Mouse (Mus musculus) adrenal gland, adult 10 weeks (tissue): ENCODE results near the gene Vmn1r209. TPM values are rescaled to one million over a fixed set of nuclear protein-coding genes. Genes with fewer than 3 reads are reported as not detected.

ENCODE experiments used
- polyA plus RNA-seq: library from polyadenylated mRNA; stranded (reverse); fragments of 350-450 nt; fragmentation: Illumina TruSeq; extraction: RNeasy Lipid Tissue Mini Kit (QIAGEN cat#74804); gene quantifications from one replicate; pipeline ENCODE4 v1.2.3, GENCODE M21; 2014; ENCODE audit warnings: low read depth, low replicate concordance

Vmn1r209 gene
- polyA plus RNA-seq: not detected

DNA sequence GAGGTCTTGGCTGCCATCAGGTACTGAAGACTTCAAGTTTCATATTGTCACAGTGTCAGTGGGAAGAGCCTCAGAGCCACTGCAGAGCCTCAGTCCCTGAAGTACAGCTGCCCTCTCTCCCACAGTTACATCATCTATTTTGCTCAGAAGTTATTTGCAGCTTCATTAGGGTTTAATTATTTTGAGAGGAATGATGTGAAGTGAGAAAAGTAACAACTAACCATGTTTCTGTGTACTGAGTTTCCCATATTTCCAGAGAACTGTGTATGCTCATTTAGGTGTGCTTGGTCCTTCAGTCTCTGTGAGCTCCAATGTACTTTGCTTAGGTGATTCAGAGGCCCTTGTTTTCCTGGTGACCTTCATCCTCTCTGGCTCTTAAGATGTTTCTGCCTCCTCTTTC lies at the start of gene Vmn1r209:
Vmn1r209 (minus strand) TSS at position 101 of the 400 bp plus-strand sequence.

DNA sequence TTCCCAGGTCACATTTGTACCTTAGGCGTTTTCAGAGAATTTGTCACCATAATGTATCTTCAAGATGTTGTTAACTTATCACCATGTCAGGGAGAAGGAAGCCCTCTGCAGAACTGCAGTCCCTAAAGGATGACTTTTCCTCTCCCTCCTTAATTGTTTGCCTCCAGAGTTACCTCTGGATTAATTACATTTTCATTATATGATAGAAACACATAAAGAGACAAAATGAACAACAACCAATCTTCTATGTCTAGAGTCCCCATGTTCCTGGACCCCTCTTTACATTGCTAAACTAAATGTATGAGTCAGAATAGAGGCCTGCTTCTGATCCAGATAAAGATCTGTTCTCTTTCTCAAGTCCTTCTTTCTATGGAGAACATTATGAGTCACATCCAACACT lies 48.0 kb upstream of the Vmn1r209 start, which contains the start of gene Vmn1r211:
Vmn1r211 (minus strand) TSS at position 101 of the 400 bp plus-strand sequence.

DNA sequence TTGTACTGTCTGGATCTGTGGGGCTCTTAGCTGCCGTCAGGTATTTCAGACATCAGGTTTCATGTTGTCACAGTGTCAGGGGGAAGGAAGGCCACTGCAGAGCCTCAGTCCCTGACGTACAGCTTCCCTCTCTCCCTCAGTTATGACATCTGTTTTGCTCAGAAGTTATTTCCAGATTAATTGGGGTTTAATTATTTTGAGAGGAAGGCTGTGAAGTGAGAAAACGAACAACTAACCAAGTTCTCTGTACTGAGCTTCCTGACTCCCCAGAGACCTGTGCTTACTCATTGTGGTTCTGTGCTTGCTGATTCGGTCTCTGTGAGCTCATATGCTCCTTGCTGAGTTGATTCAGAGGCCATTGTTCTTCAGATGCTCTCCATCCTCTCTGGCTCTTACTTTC lies 21.8 kb upstream of the Vmn1r209 start, which contains the start of gene Vmn1r210:
Vmn1r210 (minus strand) TSS at position 101 of the 400 bp plus-strand sequence.

DNA sequence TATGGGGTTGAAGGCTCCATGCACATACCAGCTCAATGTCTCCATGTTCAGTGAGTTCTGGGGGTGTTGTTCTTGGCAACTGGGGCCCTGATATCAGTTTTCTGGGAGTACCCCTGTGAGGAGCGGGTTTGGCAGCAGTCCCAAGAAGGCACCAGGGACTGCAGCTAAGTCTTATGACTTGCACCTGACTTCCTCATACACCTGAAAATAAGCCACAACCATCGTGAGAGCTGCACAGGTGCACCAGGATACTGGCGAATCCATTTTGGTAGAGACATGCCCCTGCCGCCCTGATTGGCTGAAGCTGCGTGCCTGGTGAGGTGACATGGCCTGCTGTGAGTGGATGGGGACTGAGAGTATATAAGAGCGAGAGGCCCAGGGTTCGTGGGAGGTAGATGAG lies 32.2 kb downstream of the Vmn1r209 start, which contains the start of gene Vmn1r208:
Vmn1r208 (minus strand) TSS at position 101 of the 400 bp plus-strand sequence.

Other genes starting within 250 kb of the Vmn1r209 start
- gene Vmn1r205, start 216.7 kb downstream of the Vmn1r209 start, polyA plus RNA-seq: not detected
- gene Vmn1r206, start 185.4 kb downstream of the Vmn1r209 start, polyA plus RNA-seq: not detected
- not detected for gene Vmn1r207-ps, start 80.1 kb downstream of the Vmn1r209 start, polyA plus RNA-seq
- not detected for gene Vmn1r208, start 32.3 kb downstream of the Vmn1r209 start, polyA plus RNA-seq
- gene Vmn1r210, start 21.7 kb upstream of the Vmn1r209 start, polyA plus RNA-seq: not detected
- gene Vmn1r211, start 47.9 kb upstream of the Vmn1r209 start, polyA plus RNA-seq: not detected
- gene Vmn1r212, start 74.5 kb upstream of the Vmn1r209 start, polyA plus RNA-seq: not detected
- not detected for gene Vmn1r213, start 198.0 kb upstream of the Vmn1r209 start, polyA plus RNA-seq
- gene Vmn1r214, start 220.7 kb upstream of the Vmn1r209 start, polyA plus RNA-seq: not detected